Mouse (Mus musculus): ENCODE data around the gene Rab31. TPM values are rescaled to one million over a fixed set of nuclear protein-coding genes. Genes with fewer than 3 reads are reported as not detected.

Rab31 gene
- total and polyA plus RNA-seq, 3 experiments: 0.79 to 2.8 (median 1.2) TPM

DNA sequence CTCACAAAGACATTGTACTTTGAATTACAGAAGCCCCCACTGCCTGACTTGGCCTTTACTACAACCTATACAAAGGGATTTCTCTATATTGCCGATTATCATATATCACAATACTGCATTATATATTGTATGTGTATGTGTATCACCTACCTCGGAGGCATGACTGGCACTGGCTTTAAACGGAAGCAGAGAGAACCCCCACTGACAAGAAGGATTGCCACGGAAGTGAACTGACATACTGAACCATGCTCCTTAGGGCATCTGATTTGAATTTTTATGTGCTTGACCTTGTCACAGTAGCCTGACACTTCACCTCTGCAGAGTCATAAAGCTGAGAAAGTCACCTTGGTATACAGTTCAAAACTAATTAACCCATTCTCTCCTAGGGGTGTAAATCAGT is 29.6 kb downstream of the Rab31 start:
- H3K36me3 ChIP-seq (replicated peaks in 1 of 2; ENCODE audit: control insufficient read depth in 1 of 2, insufficient read depth in 1 of 2, low read length in 1 of 2): no peaks in the 10 kb centered on the region
- H3K4me2 ChIP-seq (ENCODE audit: insufficient read depth, low read depth, poor library complexity, severe bottlenecking): no peak overlapping the region
- no peaks in the 10 kb centered on the region for H3K27me3 ChIP-seq (replicated peaks)
- peaks cover 8 to 20% of the 10 kb centered on the region in 2 experiments for H3K4me1 ChIP-seq (ENCODE audit: control insufficient read depth in 1 of 2, insufficient read depth in 2 of 2)
- in situ Hi-C loops (cut with MboI; ENCODE audit: low pct_ligation_motif_present, low pct_unique_long_range_greater_than_20kb, low sequenced_read_pairs) (no loop called here), dilution Hi-C loops (cut with MboI; ENCODE audit: extremely low pct_ligation_motif_present, extremely low pct_unique_long_range_greater_than_20kb, low sequenced_read_pairs) (no loop called here)
- TF ChIP-seq ZMIZ1 (IDR thresholded peaks at IDR 0.05; ENCODE audit: low read depth, low read length): no peak
- no peak for TF ChIP-seq UBTF (IDR thresholded peaks at IDR 0.05; ENCODE audit: low read depth, low read length)
- TF ChIP-seq MXI1 (IDR thresholded peaks at IDR 0.05; ENCODE audit: low read depth, low read length): no peak
- no peak for TF ChIP-seq E2F4 (IDR thresholded peaks at IDR 0.05; ENCODE audit: insufficient replicate concordance, low read depth, low read length)
- no peak for TF ChIP-seq USF1 (IDR thresholded peaks at IDR 0.05; ENCODE audit: low read depth, low read length)
- TF ChIP-seq SIN3A (IDR thresholded peaks at IDR 0.05; ENCODE audit: low read length): no peak
- TF ChIP-seq HCFC1 (IDR thresholded peaks at IDR 0.05; ENCODE audit: low read depth, low read length): no peak
- no peak for TF ChIP-seq USF2 (conservative IDR thresholded peaks at IDR 0.05; ENCODE audit: low read depth, low read length)
- no peak for TF ChIP-seq ZNF384 (IDR thresholded peaks at IDR 0.05; ENCODE audit: low read depth, low read length)
- no peak for TF ChIP-seq MAFK (IDR thresholded peaks at IDR 0.05; ENCODE audit: insufficient replicate concordance, low read length)
- TF ChIP-seq SMC3 (IDR thresholded peaks at IDR 0.05; ENCODE audit: low read depth, low read length): no peak
- no peak for TF ChIP-seq PAX5 (IDR thresholded peaks at IDR 0.05; ENCODE audit: low read length)
- no peak for TF ChIP-seq TBP (conservative IDR thresholded peaks at IDR 0.05; ENCODE audit: low read depth, low read length)
- TF ChIP-seq CHD1 (IDR thresholded peaks at IDR 0.05; ENCODE audit: low read depth, low read length): no peak
- TF ChIP-seq JUN (IDR thresholded peaks at IDR 0.05; ENCODE audit: insufficient read depth, low read depth, low read length): no peak
- no peak for TF ChIP-seq IRF4 (IDR thresholded peaks at IDR 0.05; ENCODE audit: low read depth, low read length)
- no peak for TF ChIP-seq NELFE (IDR thresholded peaks at IDR 0.05; ENCODE audit: low read depth, low read length)
- TF ChIP-seq MAZ (IDR thresholded peaks at IDR 0.05; ENCODE audit: low read depth, low read length): no peak
- TF ChIP-seq BHLHE40 (IDR thresholded peaks at IDR 0.05; ENCODE audit: low read depth, low read length): no peak
- no peak for TF ChIP-seq RAD21 (IDR thresholded peaks at IDR 0.05; ENCODE audit: low read depth, low read length)
- H3K79me2 ChIP-seq (replicated peaks; ENCODE audit: control insufficient read depth, extremely low read depth, insufficient read depth, poor library complexity, severe bottlenecking): no peaks in the 10 kb centered on the region
- no peak overlapping the region for H3K27ac ChIP-seq (ENCODE audit: insufficient read depth, low read depth)
- no peak overlapping the region for H3K9ac ChIP-seq (ENCODE audit: insufficient read depth, low read depth)
- no peak for DNase-seq (ENCODE audit: extremely low read depth)
- no peak overlapping the region for H3K4me3 ChIP-seq (replicated peaks in 1 of 3; ENCODE audit: low read depth in 2 of 3, low read length in 2 of 3, poor library complexity in 1 of 3)
- H3K9me3 ChIP-seq (replicated peaks; ENCODE audit: low read length): peaks cover 7% of the 10 kb centered on the region

DNA sequence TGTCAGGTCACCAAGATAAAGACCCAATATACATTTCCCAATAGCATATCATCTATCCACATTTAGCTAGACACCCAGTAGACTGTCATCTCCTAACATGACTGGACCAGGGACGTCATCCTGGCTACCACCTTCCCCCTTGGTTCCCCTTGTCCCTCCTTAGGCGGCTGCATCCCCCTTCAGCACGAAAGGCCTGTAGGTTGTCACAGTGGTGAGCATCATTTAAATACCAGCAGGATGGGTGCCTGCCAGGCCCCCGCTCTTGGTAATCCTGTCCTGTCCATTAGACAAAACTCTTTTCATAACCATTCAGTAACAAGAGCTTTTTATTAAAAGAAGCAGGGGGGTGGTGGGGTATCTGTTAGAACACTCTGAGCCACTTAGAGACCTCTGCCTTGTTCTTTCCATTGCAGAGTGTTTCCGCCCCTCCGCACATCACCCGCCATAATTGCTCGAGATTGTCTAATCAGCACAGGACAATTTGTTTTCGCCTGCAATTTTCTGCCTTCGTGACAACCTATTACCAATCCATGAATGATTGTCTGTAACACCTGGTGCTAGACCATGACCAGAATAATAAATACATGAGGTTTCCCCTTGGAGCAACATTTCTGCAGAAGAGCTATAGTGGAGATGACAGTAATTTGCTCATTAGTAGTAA is 30.2 kb downstream of the Rab31 start:
- Histone ChIP-seq H3K36me3 (replicated peaks in 1 of 2; ENCODE audit: control insufficient read depth in 1 of 2, insufficient read depth in 1 of 2, low read length in 1 of 2) (no peaks in the 10 kb centered on the region), H3K4me3 (replicated peaks in 1 of 3; ENCODE audit: low read depth in 2 of 3, low read length in 2 of 3, poor library complexity in 1 of 3) (no peak overlapping the region), H3K27ac (ENCODE audit: insufficient read depth, low read depth) (no peak overlapping the region), H3K27me3 (replicated peaks) (no peaks in the 10 kb centered on the region), H3K9me3 (replicated peaks; ENCODE audit: low read length) (peaks cover 7% of the 10 kb centered on the region), H3K9ac (ENCODE audit: insufficient read depth, low read depth) (no peak overlapping the region), H3K79me2 (replicated peaks; ENCODE audit: control insufficient read depth, extremely low read depth, insufficient read depth, poor library complexity, severe bottlenecking) (no peaks in the 10 kb centered on the region), H3K4me1 (ENCODE audit: control insufficient read depth in 1 of 2, insufficient read depth in 2 of 2) (peaks cover 8 to 23% of the 10 kb centered on the region in 2 experiments), H3K4me2 (ENCODE audit: insufficient read depth, low read depth, poor library complexity, severe bottlenecking) (no peak overlapping the region)
- DNase-seq (ENCODE audit: extremely low read depth): no peak
- in situ Hi-C loops (cut with MboI; ENCODE audit: low pct_ligation_motif_present, low pct_unique_long_range_greater_than_20kb, low sequenced_read_pairs) (no loop called here), dilution Hi-C loops (cut with MboI; ENCODE audit: extremely low pct_ligation_motif_present, extremely low pct_unique_long_range_greater_than_20kb, low sequenced_read_pairs) (no loop called here)
- TF ChIP-seq IRF4 (IDR thresholded peaks at IDR 0.05; ENCODE audit: low read depth, low read length): no peak
- no peak for TF ChIP-seq RCOR1 (conservative IDR thresholded peaks at IDR 0.05; ENCODE audit: low read depth, low read length)
- TF ChIP-seq MYC (IDR thresholded peaks at IDR 0.05; ENCODE audit: low read depth, low read length): no peak
- no peak for TF ChIP-seq SMC3 (IDR thresholded peaks at IDR 0.05; ENCODE audit: low read depth, low read length)
- no peak for TF ChIP-seq USF2 (conservative IDR thresholded peaks at IDR 0.05; ENCODE audit: low read depth, low read length)

Data from CH12.LX (cell line).